Mouse (Mus musculus) B cell, adult 62 days (primary cell): ENCODE data around the gene Gm26965. TPM values are rescaled to one million over a fixed set of nuclear protein-coding genes. Genes with fewer than 3 reads are reported as not detected.

Source experiments
- total RNA-seq: library from RNA; stranded (reverse); gene quantifications from 4 replicates; pipeline ENCODE4 v1.2.4, GENCODE M21; 2023

Gene Gm26965
- 1.2 TPM in 1 of 4 replicates, not detected in the others for total RNA-seq

GRCm38 (mm10) chr13:67525753-67526410 lies at the start of gene Gm26965, which contains the start of gene Zfp87:
Gene Gm26965 (minus strand): TSS chr13:67526151.
Gene Zfp87 (minus strand): TSS chr13:67526177.

GRCm38 (mm10) chr13:67553730-67554129 lies 27.8 kb upstream of the Gm26965 start, which contains the start of gene Zfp748:
Gene Zfp748 (minus strand): TSS chr13:67553830.

GRCm38 (mm10) chr13:67500084-67500719 lies 25.7 kb downstream of the Gm26965 start, which contains the start of gene Zfp58:
Gene Zfp58 (minus strand): TSS chr13:67500555.

GRCm38 (mm10) chr13:67483625-67484423 lies 42.1 kb downstream of the Gm26965 start, which contains the start of gene Zfp874b:
Gene Zfp874b (minus strand): TSS chr13:67484258.

GRCm38 (mm10) chr13:67451172-67452020 lies 74.6 kb downstream of the Gm26965 start, which contains the start of gene Zfp874a:
Gene Zfp874a (minus strand): TSS chr13:67451624.

Other genes with a start within 250 kb of the Gm26965 start
- 2.3 to 4.3 TPM (median 3.1 TPM) in 4 replicates for gene Zfp458, start 247.7 kb downstream of the Gm26965 start, total RNA-seq
- 1.8 to 2.7 TPM (median 2.5 TPM) in 4 replicates for gene Zfp457, start 219.7 kb downstream of the Gm26965 start, total RNA-seq
- gene Zfp595, start 193.6 kb downstream of the Gm26965 start, total RNA-seq = 13.3 to 16.5 TPM (median 15.3 TPM) in 4 replicates
- 3.0 to 4.5 TPM (median 3.2 TPM) in 3 of 4 replicates, not detected in the other for gene Gm28044, start 165.6 kb downstream of the Gm26965 start, total RNA-seq
- 6.7 to 7.9 TPM (median 7.3 TPM) in 4 replicates for gene Zfp953, start 165.5 kb downstream of the Gm26965 start, total RNA-seq
- gene Gm28041, start 150.4 kb downstream of the Gm26965 start, total RNA-seq = 2.4 to 6.8 TPM (median 3.1 TPM) in 4 replicates
- gene Zfp456, start 150.3 kb downstream of the Gm26965 start, total RNA-seq = 8.8 to 11.1 TPM (median 9.2 TPM) in 4 replicates
- 12.8 to 15.9 TPM (median 14.9 TPM) in 4 replicates for gene Zfp429, start 126.3 kb downstream of the Gm26965 start, total RNA-seq
- gene Zfp459, start 104.7 kb downstream of the Gm26965 start, total RNA-seq = 1.5 to 5.7 TPM (median 2.1 TPM) in 4 replicates
- gene Zfp874a, start 74.5 kb downstream of the Gm26965 start, total RNA-seq = 4.4 to 9.8 TPM (median 6.6 TPM) in 4 replicates
- gene Zfp874b, start 41.9 kb downstream of the Gm26965 start, total RNA-seq = 10.2 to 11.4 TPM (median 11.0 TPM) in 4 replicates
- gene Zfp58, start 25.6 kb downstream of the Gm26965 start, total RNA-seq = 11.2 to 12.8 TPM (median 12.4 TPM) in 4 replicates
- 22.5 to 24.2 TPM (median 23.7 TPM) in 4 replicates for gene Zfp87, start within 50 bp of the Gm26965 start, total RNA-seq
- gene Zfp748, start 27.7 kb upstream of the Gm26965 start, total RNA-seq = 6.5 to 8.0 TPM (median 6.8 TPM) in 4 replicates
- 14.8 to 18.5 TPM (median 16.9 TPM) in 4 replicates for gene Zfp729b, start 83.6 kb upstream of the Gm26965 start, total RNA-seq
- 0.60 to 5.3 TPM (median 1.4 TPM) in 4 replicates for gene Gm49345, start 111.6 kb upstream of the Gm26965 start, total RNA-seq
- gene Zfp729a, start 111.6 kb upstream of the Gm26965 start, total RNA-seq = 10.7 to 16.3 TPM (median 13.5 TPM) in 4 replicates
- 9.3 to 12.7 TPM (median 11.0 TPM) in 4 replicates for gene Zfp738, start 160.9 kb upstream of the Gm26965 start, total RNA-seq
- gene Zfp65, start 203.0 kb upstream of the Gm26965 start, total RNA-seq = 12.0 to 16.3 TPM (median 13.1 TPM) in 4 replicates
- gene Zfp85, start 229.1 kb upstream of the Gm26965 start, total RNA-seq = 3.5 to 4.9 TPM (median 4.5 TPM) in 4 replicates